Mouse (Mus musculus): ENCODE results near the gene Smok3c. TPM values are rescaled to one million over a fixed set of nuclear protein-coding genes. Genes with fewer than 3 reads are reported as not detected.

Smok3c gene
- polyA plus RNA-seq, 1 experiment: not detected

DNA sequence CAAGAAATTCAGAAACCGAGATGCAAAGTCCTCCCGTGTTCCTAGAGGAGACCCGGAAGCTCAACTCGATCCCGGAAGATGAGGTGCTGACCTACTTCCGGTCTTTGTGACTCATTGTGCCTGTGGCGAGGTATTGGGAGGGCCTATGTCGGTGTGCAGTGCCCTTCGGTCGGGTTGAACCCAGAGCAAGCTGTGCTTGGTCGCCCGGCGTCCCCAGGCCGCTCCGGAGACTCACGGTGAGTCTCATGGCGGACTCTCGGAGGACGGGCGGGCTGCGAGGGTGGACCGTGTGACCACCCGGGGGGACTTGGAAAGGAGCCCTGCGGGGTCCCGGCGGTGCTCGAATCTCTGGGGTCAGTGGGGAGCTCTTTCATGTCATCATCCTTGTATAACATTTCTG, 32.0 kb downstream of the Smok3c start, which contains the start of gene Zkscan1:
Zkscan1 (plus strand) TSS at position 89 of the 400 bp plus-strand sequence.
- Histone ChIP-seq H3K27ac (ENCODE audit: insufficient read depth, low read depth, low read length) (peak within 1 kb of the TSS; percentile 87), H3K4me1 (ENCODE audit: control insufficient read depth, insufficient read depth, low read length) (peaks cover 18% of the 10 kb centered on the region), H3K4me3 (ENCODE audit: insufficient read depth, low read depth, low read length) (peak within 1 kb of the TSS; percentile 69), H3K27me3 (replicated peaks; ENCODE audit: control insufficient read depth, insufficient read depth, low read length) (no peaks in the 10 kb centered on the region), H3K36me3 (ENCODE audit: control insufficient read depth, insufficient read depth, low read length) (no peaks in the 10 kb centered on the region)
- WGBS: under 1% methylated on average over 27 of the region's 27 CpGs
- DNase-seq: peak; percentile 93
- TF ChIP-seq POLR2A (IDR thresholded peaks at IDR 0.05; ENCODE audit: low read depth, low read length) (peak; percentile 85), CTCF (conservative IDR thresholded peaks at IDR 0.05; ENCODE audit: insufficient read depth, insufficient read length, low read depth, low read length) (no peak)

DNA sequence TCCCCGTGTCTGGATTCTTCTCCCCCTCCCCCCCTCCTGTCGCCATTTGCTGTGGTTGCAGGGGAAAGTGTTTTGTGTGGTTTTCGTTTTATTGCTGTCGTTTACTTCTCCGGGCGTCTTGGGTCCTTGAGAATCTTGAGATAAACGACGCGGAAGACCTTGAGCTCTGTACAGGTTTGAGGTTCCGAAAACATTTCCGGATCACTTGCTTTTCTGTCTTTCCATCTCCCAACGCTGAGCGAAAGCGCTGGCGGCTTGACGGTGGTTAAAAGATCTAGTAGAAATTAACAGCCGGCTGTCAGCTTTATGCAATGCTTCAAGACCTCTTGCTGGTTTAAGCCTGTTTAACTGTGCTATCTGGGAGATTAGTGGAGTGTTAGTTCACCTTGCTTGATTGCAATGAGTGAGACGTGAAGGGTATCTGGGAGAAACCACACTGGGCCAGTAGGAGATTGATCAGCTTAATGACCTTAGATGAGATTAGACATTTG, 32.5 kb downstream of the Smok3c start:
- DNase-seq: peak; percentile 38
- Histone ChIP-seq H3K36me3 (ENCODE audit: control insufficient read depth, insufficient read depth, low read length) (no peaks in the 10 kb centered on the region), H3K27me3 (replicated peaks; ENCODE audit: control insufficient read depth, insufficient read depth, low read length) (no peaks in the 10 kb centered on the region), H3K4me1 (ENCODE audit: control insufficient read depth, insufficient read depth, low read length) (peaks cover 18% of the 10 kb centered on the region), H3K27ac (ENCODE audit: insufficient read depth, low read depth, low read length) (peak overlapping the region; percentile 87), H3K4me3 (ENCODE audit: insufficient read depth, low read depth, low read length) (peak overlapping the region; percentile 69)
- under 1% methylated on average over 18 of the region's 18 CpGs for whole genome bisulfite sequencing
- TF ChIP-seq CTCF (conservative IDR thresholded peaks at IDR 0.05; ENCODE audit: insufficient read depth, insufficient read length, low read depth, low read length) (no peak), POLR2A (IDR thresholded peaks at IDR 0.05; ENCODE audit: low read depth, low read length) (no peak)

DNA sequence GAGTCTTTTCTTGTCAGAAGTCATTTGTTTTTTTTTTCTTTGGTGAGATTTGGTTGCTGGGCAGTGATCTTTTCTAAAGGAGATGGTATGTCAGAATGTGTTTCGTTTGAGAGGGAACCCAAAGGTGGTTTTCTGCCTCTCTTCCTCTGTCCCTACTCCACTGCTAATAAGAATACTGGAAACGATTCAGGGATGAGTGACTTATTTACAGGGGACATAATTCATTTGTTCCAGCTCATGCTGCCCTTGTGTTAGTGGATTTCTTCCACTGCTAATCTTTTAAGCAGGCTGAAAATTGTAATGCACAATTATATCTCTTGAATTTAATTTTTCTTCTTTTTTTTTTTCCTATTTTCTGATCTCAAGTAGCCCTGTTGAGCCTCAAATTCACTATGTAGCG, 33.8 kb downstream of the Smok3c start:
- Histone ChIP-seq H3K36me3 (ENCODE audit: control insufficient read depth, insufficient read depth, low read length) (no peaks in the 10 kb centered on the region), H3K4me3 (ENCODE audit: insufficient read depth, low read depth, low read length) (no peak overlapping the region), H3K27ac (ENCODE audit: insufficient read depth, low read depth, low read length) (peak overlapping the region; percentile 83), H3K27me3 (replicated peaks; ENCODE audit: control insufficient read depth, insufficient read depth, low read length) (no peaks in the 10 kb centered on the region), H3K4me1 (ENCODE audit: control insufficient read depth, insufficient read depth, low read length) (peaks cover 18% of the 10 kb centered on the region)
- 42% methylated on average over 3 of the region's 3 CpGs for WGBS
- peak; percentile 12 for TF ChIP-seq POLR2A (IDR thresholded peaks at IDR 0.05; ENCODE audit: low read depth, low read length)
- TF ChIP-seq CTCF (conservative IDR thresholded peaks at IDR 0.05; ENCODE audit: insufficient read depth, insufficient read length, low read depth, low read length): no peak
- peak; percentile 79 for DNase-seq

DNA sequence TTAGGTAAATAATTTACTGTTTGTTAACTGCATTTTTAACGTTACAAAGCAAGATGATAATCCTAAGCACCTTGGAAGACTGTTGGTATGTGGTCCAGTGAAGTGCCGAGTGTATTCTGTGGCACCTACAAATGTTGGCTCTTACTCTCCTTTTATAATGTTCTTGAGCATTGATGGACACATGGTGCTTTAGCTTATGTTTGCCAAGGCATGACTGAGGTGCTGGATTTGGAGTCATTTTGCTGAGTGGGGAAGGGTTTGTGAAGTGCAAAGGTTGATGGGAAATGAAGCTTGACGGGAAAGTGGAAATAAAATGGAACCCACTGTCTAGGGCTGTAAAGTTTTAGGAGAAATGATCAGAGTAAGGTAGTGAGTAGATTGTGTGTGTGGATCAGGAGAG, 35.4 kb downstream of the Smok3c start:
- DNase-seq: peak; percentile 86
- TF ChIP-seq POLR2A (IDR thresholded peaks at IDR 0.05; ENCODE audit: low read depth, low read length) (no peak), CTCF (conservative IDR thresholded peaks at IDR 0.05; ENCODE audit: insufficient read depth, insufficient read length, low read depth, low read length) (no peak)
- H3K4me1 ChIP-seq (ENCODE audit: control insufficient read depth, insufficient read depth, low read length): peaks cover 18% of the 10 kb centered on the region
- peak overlapping the region; percentile 100 for H3K27ac ChIP-seq (ENCODE audit: insufficient read depth, low read depth, low read length)
- H3K36me3 ChIP-seq (ENCODE audit: control insufficient read depth, insufficient read depth, low read length): no peaks in the 10 kb centered on the region
- no peaks in the 10 kb centered on the region for H3K27me3 ChIP-seq (replicated peaks; ENCODE audit: control insufficient read depth, insufficient read depth, low read length)
- WGBS: 26% methylated on average over 3 of the region's 3 CpGs
- H3K4me3 ChIP-seq (ENCODE audit: insufficient read depth, low read depth, low read length): no peak overlapping the region

DNA sequence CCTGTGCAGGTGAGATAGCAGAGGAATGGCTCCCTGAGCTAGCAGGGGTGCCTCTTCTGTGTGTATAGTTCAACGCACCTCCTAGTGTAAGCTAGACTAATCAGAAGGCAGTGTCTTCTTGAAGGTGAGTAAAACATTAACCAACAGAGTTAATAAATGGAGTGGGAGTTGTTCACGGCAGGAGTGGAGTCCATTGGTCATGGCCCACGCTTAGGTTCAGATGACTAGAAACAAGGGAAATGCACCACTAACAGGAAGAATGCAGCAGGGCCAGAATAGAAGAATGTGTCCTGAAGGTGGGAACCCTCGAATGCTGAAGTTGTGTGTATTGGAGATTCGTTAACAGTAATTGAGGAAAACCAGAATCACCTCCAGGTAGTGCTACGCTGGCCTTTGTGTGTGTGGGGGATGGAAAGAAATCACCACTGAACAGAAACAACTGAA, 36.1 kb downstream of the Smok3c start:
- DNase-seq: peak; percentile 92
- H3K4me1 ChIP-seq (ENCODE audit: control insufficient read depth, insufficient read depth, low read length): peaks cover 15% of the 10 kb centered on the region
- TF ChIP-seq CTCF (conservative IDR thresholded peaks at IDR 0.05; ENCODE audit: insufficient read depth, insufficient read length, low read depth, low read length) (0 out of 2 replicates have a peak, but pooled peaks have one; percentile 1), POLR2A (IDR thresholded peaks at IDR 0.05; ENCODE audit: low read depth, low read length) (no peak)
- peak overlapping the region; percentile 45 for H3K4me3 ChIP-seq (ENCODE audit: insufficient read depth, low read depth, low read length)
- H3K27me3 ChIP-seq (replicated peaks; ENCODE audit: control insufficient read depth, insufficient read depth, low read length): no peaks in the 10 kb centered on the region
- WGBS: 35% methylated on average over 6 of the region's 6 CpGs
- H3K27ac ChIP-seq (ENCODE audit: insufficient read depth, low read depth, low read length): peak overlapping the region; percentile 100
- peaks cover under 1% of the 10 kb centered on the region for H3K36me3 ChIP-seq (ENCODE audit: control insufficient read depth, insufficient read depth, low read length)

DNA sequence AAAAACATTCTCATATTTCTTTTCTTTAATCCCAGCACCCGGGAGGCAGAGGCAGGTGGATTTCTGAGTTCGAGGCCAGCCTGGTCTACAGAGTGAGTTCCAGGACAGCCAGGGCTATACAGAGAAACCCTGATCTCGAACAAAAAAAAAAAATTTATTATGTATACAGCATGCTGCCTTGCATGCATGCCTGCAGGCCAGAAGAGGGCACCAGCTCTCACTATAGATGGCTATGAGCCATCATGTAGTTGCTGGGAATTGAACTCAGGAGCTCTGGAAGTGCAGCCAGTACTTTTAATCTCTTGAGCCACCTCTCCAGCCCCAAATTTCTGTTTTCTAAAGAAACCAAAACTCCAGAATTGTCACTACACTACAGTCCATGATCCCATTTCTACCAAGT, 37.3 kb downstream of the Smok3c start:
- Histone ChIP-seq H3K27ac (ENCODE audit: insufficient read depth, low read depth, low read length) (no peak overlapping the region; the same call in 1 of the 2 replicates), H3K4me3 (ENCODE audit: insufficient read depth, low read depth, low read length) (no peak overlapping the region), H3K4me1 (ENCODE audit: control insufficient read depth, insufficient read depth, low read length) (peaks cover 15% of the 10 kb centered on the region), H3K36me3 (ENCODE audit: control insufficient read depth, insufficient read depth, low read length) (peaks cover 4% of the 10 kb centered on the region), H3K27me3 (replicated peaks; ENCODE audit: control insufficient read depth, insufficient read depth, low read length) (no peaks in the 10 kb centered on the region)
- TF ChIP-seq POLR2A (IDR thresholded peaks at IDR 0.05; ENCODE audit: low read depth, low read length): no peak
- TF ChIP-seq CTCF (conservative IDR thresholded peaks at IDR 0.05; ENCODE audit: insufficient read depth, insufficient read length, low read depth, low read length): peak; percentile 48
- WGBS: 54% methylated on average over 3 of the region's 3 CpGs
- peak; percentile 37 for DNase-seq

DNA sequence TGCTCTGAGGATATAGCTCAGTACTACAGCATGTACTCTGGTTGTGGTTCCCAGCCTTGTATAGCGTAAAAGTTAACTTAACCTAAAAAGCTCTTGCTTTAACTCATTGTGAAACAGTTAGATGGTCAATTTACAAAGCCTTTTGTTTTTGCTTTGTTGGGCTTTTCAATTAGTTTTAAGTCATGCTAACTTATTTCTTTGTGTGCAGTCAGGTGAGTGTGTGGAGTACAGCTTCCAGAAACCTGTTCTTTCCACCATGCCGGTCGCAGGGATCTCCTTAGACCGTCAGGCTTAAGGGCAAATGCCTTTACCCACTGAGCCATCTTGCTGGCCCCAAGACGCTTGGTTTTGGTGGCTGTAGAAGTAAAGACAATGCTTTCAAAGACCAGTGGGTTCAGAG, 37.7 kb downstream of the Smok3c start:
- H3K27ac ChIP-seq (ENCODE audit: insufficient read depth, low read depth, low read length): no peak overlapping the region
- H3K4me1 ChIP-seq (ENCODE audit: control insufficient read depth, insufficient read depth, low read length): peaks cover 15% of the 10 kb centered on the region
- no peak overlapping the region for H3K4me3 ChIP-seq (ENCODE audit: insufficient read depth, low read depth, low read length)
- no peaks in the 10 kb centered on the region for H3K27me3 ChIP-seq (replicated peaks; ENCODE audit: control insufficient read depth, insufficient read depth, low read length)
- TF ChIP-seq POLR2A (IDR thresholded peaks at IDR 0.05; ENCODE audit: low read depth, low read length) (no peak), CTCF (conservative IDR thresholded peaks at IDR 0.05; ENCODE audit: insufficient read depth, insufficient read length, low read depth, low read length) (no peak)
- DNase-seq: no peak
- H3K36me3 ChIP-seq (ENCODE audit: control insufficient read depth, insufficient read depth, low read length): peaks cover 6% of the 10 kb centered on the region
- WGBS: 72% methylated on average over 5 of the region's 5 CpGs
